Mouse (Mus musculus) testis, postnatal 10 days (tissue): ENCODE measurements around the gene Fer.
"Not testable (repeated sequence)": the region's sequence is repeated elsewhere in the genome, so short reads cannot be mapped to it uniquely, and the experiment has no call there.

ENCODE experiments used
- DNase-seq: peaks from one replicate; pipeline ENCODE4 v3.0.0; 2021; ENCODE audit warnings: low spot score

Gene Fer

DNA sequence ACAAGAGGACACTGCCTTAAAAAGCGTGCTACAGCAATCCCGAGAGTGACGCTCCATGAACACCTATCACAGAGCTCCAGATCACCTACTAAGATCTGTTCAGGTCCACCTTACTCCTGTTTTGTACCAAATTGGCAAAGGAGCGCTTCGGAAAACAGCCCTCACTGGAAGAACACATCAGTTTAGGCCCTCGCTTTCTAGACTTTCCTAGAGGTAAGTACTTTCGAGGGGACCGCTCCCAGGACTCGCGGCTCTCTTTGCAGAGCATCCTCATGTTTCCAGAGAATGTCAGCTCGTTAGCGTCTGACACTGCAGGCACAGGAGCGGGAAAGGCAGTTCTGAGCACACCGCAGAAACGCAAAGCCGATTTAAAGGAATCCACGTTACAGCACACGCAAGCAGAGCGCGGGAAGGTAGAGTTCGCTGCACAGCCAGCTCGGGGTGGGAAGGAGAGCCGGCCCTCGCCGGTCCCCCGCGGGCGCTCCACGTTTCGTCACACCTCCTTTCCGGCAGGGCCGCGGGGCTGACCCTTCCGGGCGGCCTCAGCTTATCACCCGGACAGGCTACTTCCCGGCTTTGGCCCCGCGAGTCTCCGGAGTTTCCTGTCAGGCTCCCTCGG lies at the start of gene Fer:
Fer (plus strand) TSS at position 51 of the 619 bp plus-strand sequence.
- no peak for DNase-seq

DNA sequence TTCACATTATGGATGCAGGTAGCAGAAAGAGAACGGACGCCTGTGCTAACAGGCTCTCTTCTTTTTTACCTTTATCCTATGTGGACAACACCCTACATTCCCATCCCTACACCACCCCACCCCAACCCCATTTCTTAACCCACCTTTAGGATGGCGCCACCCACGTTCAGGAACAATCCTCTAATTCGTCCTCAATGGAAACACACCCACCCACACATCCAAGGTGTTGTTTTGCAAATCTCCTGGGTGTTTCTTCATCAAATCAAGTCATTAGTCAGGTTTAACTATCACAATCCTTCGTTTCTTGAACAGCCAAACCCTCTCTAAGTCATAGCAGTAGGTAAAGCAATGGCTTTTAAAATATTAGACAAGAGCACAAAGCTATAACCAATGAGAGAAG lies 49.3 kb upstream of the Fer start:
- DNase-seq = no peak

DNA sequence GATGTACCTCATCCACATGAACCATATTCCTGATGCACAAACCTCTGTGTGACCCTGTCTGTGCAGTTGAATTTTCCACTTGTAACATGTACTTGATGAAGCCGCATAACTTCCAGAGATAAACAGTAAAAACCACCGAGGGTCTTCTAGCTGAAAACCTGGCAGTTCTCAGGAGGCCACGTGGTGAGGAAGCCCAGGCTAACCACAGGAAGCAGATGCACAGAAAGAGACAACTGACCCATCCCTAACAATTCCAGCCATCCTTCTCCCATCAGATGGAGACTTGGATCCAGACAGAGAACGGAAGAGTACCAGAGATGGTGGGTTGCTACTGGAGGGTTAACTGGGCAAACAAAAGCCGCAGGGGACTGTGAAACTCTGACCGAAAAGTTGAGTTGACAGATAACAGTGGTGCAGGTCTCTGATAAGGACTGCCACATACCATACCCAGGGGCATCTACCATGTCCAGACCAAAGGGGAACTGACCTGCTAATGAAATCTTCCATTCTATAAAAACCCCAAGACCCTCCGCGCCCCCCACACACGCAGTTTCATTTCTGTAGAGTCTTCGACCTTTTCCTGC lies 44.3 kb upstream of the Fer start:
- DNase-seq = no peak

DNA sequence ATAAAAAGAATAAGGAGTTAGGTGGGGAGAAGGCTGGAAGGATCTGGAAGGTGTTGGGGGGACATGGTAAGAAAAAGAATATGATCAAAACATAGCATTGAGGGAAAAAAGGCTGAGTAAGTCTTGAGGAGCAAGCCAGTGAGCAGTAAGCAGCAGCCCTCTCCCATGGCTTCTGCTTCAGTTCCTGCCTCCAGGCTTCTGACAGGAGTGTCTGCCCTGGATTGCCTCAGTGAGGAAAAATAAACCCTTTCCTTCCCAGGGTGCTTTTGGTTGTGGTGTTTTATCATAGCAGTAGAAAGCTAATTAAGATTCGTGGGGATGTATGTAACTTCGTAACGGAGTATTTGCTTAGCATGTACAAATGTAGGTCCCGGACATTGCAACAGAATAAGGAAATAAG lies 38.7 kb upstream of the Fer start:
- DNase-seq = no peak

DNA sequence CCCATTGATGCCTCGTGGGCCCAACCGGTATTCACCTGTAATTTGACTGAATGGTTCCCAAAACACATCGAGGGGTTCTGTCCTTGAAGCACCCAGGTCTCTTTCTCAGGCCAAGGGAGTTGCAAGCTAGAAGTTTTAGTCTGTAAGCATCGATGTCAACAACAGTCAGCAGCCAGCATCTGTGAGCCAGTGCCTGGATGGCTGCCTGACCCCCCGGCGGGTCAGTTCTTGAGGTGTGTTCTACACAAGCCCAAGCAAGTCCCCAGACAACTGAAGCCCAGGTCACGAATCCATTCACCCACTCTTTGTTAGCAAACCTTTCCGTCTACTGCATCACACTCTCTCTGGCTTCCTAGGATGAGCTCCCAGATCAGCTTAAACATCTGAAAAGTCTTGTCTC lies 36.7 kb upstream of the Fer start:
- DNase-seq = no peak

DNA sequence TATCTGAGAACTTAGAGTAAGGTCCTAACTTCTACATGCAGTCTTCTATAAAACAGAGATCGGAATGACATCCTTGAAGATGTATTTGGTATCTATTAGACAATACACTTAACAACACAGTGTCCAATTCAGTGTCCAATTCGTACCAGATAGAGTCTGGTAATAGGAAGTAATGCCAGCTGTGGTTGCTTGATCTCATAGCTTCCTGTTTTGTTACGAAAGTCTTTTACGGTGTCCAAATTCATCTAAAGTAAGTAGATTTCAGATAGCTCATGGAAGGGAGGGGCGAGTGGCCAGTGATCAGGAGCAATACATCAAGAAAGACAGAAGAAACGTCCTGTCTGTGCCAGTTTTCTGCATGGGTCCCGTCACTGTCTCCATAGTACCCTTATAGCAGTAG lies 36.1 kb upstream of the Fer start:
- no peak for DNase-seq

DNA sequence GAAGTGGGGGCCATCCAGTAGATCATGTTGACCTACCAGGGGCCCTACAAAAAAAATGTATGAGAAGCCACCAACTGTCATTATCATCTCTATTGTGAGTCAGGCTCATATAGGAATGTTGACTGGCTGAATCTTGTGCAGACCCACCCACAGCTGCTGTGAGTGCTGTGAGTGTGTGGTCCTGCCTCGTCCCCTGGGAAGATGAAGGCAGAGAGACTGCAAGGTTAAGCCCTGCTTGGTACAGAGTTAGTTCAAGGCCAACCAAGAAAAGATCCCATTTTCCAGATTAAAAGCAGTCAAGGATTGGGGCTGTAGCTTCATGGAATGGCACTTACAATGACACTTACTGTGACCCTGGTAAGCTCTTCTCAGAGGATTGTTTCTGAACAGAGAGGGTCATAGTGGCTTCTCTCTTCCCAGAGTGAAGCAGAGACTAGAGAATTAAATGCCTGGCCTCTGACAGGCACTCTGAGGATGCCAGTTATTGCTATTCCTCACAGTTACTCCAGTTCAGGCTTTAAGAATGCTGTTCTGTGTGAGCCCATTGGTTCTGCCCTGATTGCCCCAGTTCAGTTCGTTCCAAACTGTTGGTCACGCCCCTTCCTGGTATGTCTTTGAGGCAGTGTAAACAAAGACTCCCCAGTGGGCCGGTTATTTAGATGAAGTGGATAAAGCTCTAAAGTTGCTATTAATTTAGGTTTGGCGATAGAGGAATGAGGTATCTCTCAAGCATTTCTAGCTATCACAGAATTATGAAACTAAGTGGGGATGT lies 34.1 kb upstream of the Fer start:
- no peak for DNase-seq

DNA sequence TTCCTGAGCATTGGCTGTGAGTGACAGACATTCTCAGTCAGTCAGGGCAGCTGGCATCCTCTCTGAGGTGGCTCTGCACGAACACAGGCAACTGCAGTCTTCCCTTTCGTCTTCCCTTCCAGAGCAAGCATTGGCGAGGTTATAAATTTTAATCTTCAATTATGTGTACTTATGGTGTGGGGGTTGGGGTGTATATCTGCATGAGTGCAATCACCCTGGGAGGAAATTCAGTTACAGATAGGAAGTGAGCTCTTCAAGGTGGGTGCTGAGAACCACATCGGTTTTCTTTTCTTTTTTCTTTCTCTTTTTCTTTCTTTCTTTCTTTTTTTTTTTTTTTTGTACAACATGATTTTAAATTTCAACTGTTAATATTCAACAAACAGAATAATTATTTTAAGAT lies 31.3 kb upstream of the Fer start:
- no peak for DNase-seq

DNA sequence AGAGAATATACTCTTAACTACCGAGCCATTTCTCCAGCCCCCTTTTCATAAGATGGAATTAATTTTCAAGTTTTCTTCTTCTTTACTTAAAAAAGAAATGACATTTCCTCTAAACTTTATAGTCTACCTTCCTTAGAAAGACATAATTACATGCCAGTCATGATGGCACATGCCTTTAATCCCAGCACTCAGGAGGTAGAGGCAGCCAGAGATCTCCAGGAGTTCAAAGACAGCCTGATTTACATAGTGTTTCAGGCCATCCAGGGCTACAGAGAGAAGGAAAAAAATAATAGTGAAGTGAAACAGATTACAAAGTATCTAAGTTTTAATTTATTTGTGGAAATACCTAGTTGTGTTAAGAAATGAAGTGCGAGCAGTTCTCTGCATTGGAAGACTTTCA lies 26.6 kb upstream of the Fer start:
- DNase-seq = no peak

DNA sequence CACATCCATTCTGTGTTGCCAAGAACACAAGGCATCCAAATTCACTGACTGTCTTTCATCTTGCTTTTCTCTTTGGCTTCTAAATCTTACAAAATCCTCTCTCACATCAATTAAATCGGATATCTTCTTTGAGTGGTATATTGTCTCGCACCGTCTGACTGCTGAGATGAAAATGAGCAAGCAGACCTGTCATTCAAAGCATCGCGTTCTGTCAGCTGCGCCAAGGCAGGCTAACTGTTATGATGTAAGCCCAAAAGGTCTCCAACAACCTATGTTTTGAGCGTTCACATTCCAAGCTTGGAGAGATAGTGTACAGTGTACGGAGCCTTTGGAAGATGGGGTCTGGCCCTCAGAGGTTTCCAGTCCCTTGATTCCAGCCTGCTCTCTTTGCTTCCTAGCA lies 26.2 kb upstream of the Fer start:
- no peak for DNase-seq

DNA sequence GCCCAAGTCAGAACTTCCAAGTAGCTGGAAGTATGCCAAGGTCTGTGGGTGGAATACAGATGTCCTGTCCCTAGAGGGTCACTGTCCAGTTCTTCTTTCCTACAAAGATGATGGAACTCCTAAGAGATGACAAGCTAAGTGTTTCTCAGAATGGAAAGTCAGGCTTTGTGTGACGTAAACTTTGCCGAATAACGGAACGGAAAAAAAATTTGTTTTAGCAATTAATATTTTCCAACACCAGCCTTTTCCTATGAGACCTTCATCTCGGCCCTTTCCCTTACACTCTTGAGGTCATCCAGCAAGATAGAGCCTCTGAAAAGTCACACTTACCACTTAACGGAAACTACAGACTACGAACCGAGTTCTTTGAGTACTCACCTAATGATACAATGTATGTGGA lies 24.7 kb upstream of the Fer start:
- no peak for DNase-seq

DNA sequence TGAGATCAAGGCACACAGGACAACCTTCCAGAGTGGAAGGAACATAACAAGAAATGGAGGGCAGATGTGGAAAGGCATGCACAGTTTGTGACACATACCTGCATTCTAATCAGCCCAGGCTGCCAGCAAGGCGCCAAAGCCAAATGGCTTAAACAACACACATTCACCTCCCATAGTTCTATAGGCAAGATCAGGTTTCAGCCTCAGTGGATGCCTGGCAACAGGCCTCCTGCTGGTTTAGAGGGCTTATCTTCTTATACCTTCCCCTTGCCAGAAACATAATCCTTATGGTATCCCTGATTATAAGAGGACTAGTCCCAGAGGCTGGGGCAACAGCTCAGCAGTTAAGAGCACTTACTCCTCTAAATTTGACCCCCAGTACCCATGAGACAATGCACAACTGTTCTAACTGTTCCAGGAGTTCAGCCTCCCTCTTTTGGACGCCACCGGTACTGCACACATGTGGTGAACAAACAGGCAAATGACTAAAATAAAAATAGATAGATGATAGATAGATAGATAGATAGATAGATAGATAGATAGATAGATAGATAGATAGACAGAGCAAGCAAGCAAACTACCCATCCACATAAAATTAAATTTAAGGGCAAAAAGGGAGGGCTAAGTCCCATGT lies 23.1 kb upstream of the Fer start:
- no peak for DNase-seq

DNA sequence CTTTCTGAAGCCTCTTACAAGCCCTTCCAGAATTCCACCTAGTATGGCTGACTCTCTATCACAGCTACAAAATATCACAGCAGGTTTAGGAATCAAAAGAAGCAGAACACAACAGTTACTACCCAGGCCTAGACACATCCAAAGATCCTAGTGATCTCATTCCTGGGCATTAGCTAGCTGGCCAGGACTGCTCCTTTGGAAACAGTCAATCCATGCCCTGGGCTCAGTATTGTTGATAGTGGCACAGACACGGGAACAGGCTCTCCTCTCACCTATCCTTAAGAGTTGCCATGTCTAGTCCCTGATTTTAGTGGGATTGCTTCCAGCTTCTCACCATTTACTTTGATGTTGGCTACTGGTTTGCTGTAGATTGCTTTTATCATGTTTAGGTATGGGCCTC lies 20.6 kb upstream of the Fer start:
- no peak for DNase-seq

DNA sequence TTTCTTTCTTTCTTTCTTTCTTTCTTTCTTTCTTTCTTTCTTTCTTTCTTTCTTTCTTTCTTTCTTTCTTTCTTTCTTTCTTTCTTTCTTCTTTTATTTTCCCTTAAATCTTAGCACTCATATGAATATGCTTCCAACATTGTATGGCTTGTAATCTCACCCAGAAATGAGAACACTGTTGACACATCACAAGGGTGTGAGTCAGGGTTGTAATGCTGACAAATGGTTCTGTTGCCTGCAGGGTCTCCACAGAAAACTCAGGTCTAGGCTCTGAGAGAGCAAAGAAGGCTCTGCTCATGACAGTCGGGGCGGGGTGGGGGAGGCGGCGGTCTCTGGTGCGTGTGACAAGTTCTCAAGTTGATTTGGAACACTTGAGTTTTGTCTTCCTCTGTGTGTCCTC lies 17.9 kb upstream of the Fer start:
- no peak for DNase-seq

DNA sequence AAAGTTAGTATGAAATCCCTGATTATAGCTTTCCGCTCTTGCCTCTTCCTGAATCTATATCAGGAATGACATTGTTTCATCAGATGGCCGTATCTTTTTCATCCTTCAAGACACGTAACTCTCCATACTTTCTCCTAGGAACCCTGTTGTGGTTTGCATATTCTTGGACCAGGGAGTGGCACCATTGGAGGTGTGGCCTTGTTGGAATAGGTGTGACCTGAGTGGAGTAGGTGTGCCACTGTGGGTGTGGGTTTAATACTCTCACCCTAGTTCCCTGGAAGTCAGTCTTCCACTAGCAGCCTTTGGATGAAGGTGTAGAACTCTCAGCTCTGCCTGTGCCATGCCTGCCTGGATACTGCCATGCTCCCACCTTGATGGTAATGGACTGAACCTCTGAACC lies 17.1 kb upstream of the Fer start:
- DNase-seq = not testable (repeated sequence)

DNA sequence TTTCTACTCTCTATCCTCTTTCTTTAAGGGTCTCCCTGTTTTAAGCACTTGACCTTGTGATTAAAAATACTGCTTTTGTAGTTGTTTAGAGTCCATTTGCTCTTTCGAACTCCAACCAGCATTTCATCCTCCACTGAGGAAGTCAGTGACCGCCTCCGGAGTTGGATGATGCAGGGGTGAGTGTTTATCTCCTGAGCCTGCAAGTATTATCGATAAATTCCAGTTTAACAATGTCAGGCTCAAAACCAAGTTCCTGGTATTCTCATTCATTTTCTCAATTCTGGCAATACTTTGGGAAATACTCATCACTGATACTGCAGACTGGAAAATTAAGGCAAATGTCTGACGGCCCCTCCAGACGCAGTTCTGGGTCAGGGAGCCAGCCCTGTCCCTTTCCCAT lies 13.7 kb upstream of the Fer start:
- DNase-seq = no peak

DNA sequence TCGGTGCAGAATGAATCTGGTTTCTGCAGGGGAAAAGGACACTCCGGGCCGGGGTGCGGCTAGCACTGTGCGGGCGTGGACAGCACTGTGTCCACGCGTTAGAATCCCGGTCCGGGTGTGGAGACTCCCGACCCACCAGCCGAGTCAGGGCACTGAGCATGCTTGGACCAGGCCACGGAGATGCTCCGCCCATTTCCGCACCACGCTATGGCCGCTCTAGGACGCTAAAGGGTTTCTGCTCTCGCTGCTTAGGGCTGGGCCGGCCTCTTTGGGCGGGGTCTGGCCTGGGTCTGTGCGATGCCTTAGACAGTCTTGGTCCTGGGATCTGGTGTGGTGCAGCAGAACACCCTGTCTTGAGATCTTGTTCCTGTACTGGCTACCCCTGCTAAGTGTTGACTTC lies 13.3 kb upstream of the Fer start:
- DNase-seq = peak; percentile 88

DNA sequence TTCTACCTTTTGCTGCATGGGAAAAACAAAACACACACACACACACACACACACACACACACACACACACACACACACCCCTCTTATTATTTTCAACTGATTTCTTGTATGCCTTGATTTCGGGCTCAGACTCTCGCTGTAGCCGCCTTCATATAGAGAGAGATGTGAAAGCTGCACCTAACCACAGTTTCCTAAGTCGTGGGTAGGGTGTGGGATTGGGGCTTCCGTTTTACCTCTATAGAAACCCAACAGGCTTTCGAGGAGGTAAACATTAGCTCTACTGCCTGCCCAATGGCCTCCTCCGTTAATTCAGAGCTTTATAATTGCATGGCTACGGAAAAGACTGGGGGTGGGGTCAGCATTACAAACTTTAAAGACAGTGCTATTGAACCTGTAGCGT lies 12.8 kb upstream of the Fer start:
- no peak for DNase-seq

DNA sequence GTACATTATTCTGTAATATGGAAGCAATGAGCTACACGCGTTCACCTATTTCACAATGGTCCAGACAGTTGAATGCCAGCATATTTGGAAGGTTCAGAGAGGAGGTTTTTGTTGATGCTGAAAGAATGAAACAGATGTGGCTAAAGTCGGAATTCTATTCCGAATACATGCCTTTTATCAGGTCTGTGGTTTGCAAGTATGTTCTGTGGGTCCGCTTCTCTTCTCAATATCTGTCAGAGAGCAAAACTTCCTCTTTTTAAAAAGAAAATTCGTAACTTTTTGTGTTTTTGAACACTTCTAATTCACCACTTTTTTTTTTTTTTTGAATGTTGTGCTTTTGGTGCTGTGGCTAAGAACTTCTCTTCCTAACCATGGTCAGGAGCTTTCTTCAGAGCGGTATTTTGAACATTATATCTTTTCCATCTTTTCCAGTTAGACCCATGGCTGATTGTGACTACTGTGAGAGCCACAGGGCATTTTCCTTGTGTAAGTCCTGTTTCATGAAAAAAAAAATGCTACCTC lies 5.8 kb upstream of the Fer start:
- DNase-seq = no peak

DNA sequence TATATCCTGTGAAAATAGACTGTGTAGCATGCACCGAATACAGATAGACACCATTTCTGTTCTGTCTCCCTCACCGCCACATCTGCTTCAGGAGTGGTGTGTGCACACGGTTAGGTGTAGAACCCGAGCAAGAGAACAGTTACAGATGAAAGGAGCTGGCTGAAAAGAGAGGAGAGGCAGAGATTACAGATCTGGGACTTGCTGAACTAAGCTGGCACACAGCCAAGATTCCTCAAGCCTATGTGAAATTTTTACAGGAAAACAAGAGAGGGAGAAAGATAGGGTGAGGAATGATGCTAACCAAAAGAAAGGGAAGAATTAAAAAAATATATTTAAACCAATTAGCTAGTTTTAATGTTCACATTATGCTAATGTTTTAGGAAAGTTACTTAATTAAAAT lies 1.9 kb upstream of the Fer start:
- DNase-seq = peak; percentile 50

DNA sequence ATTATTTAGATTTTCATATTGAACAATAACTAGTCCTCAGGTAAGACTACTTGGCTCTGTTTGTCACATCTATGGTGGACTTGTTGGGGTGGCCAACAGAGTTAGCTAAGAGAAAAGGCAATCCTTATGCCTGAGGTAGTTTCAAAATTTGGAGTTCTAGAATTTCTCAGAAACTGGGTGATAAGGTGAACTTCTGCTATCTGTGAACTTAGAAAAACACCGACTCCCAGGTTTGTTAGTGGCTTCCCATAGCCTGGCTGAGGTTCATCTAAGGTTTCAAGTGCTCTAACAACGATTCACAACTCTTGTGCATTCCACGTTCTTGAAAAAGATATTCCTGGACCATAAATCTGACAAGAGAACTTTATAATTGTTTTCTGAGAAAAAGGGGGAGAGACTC lies 463 bp upstream of the Fer start:
- no peak for DNase-seq

DNA sequence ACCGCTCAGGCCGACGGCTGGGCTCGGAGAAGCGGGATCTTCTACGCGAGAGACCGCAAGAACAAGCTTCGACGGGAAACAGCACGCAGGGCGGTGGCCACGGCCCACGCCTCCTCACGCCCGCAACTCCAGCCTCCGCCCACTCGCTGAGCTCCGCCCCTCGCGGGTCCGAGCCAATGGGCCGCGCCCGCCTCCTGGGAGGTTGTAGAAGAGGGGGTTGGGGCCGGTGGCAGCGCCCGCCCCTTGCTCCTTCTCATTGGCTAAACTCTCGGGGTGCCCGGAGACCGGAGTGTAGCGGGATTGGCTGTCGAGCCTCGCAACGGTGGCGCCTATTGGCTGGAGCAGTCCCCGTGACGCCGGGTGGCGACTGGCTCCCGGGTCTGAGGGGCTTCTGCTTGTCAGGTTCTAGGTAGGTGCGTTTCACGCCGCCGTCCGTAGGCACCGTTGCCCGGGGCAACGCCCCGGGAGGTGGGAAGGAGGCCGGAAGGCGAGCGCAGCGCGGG lies 836 bp downstream of the Fer start, which contains the start of gene A930002H24Rik:
A930002H24Rik (minus strand) TSS at position 145 of the 503 bp plus-strand sequence.
- peak; percentile 99 for DNase-seq

DNA sequence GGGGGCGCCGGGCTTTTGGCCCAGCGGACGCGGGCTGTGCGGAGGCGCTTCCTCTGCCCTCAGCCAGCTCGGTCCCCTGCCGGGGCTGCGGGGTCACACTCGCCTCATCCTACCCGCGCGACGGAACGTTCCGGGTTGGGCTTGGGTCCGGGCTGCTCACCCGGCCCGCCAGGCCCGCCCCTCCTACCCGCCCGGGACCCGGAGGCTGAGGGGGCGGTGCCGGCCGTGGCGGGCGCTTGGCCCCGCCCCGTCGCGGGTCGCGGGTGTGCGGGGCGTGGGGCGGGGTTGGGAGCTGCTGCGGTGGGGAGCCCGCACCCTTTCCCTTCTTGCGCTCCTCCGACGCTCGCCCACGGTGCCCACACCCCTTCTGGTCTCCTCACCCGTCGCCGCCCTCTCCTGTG lies 1.3 kb downstream of the Fer start:
- peak; percentile 78 for DNase-seq
